Mouse (Mus musculus) right cerebral cortex, adult 2 months (tissue): Measurements from ENCODE around the gene Foxn3.

Experiments used
- DNase-seq, 2 experiments: peaks; one replicate each; pipeline ENCODE4 v3.0.0; 2021 to 2022; ENCODE audit warnings: low spot score in 2 of 2

Foxn3 gene

GRCm38 (mm10) chr12:99526571-99527140, 36.7 kb downstream of the Foxn3 start:
- no peak for DNase-seq

DNA sequence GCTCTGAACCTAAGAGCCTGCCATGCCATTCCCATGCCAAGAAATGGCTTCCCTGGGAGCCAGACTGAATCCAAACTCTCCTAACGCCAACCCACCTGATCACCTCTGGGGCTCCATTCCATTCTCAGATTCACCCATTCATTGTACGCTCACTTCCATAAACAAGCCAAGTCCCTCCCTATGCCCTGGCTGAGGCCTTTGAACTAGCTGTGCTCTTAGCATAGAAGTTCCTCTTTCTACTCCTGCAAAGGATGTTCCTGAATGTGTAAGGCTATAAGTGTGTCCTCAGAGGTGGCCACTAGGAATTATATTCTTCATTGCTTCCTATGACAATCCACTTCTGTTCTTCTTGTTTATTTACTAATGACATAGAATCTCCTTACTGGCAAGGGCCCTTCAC, 40.5 kb downstream of the Foxn3 start:
- DNase-seq: no peak

DNA sequence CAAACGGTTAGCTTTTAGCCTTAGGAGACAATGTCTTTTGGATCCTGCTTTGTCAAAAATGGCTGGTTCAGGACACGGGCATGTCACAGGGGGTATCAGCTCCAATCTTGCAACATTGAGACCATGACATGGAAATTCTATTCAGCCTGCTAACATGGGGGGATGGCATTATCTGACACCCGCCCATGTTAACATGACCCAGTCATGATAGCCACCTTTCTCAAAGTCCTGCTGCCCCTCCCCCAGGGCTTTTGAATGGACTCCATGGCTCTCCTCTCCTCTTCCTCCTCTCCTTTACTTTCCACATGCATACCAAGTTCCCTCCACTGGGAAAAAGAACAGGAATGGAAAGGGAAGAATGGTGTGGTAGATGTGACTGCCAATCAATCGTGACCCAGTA, 43.5 kb downstream of the Foxn3 start:
- DNase-seq: no peak

GRCm38 (mm10) chr12:99519191-99519614, 44.2 kb downstream of the Foxn3 start:
- peak in 1 of 2 experiments; percentile 7 for DNase-seq

DNA sequence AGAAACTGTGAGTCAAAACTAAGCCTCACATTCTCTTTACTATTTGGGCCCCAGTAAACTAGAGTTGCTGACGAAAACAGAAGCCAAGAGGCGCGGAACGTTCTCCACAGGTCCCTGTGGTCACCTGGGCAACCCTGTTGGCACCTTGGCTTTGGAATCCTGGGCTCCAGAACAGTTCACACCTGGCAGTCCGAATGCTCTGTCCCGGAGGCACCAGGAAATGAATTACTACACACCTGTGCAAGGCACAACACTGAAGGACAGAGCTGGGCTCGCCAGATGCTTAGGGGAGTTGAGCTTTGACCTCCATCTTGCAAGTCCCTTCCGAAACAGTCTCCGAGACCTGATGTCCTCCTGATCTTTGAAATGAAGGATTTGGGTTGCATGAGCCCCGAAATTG, 44.7 kb downstream of the Foxn3 start:
- no peak for DNase-seq

DNA sequence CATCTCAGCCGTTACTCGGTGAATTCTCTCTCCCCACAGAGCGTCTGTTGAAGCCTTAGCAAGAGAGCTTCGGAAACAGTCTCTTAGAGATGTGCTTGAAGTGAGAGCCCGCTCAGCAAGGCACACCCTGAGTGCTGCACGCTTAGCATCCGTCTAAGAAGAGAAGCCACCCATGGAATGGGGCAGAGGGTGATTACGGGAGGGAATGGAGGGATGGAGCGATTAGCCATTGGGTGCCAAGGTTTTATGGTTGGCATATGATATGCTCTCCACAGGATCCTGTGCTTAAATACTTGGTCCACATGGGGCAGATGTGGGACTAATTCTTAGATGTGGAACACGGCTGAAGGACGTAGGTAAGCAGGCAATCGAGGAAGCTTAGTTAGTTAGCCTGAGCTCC, 45.3 kb downstream of the Foxn3 start:
- no peak for DNase-seq

GRCm38 (mm10) chr12:99517296-99517695, 46.1 kb downstream of the Foxn3 start:
- DNase-seq: no peak

DNA sequence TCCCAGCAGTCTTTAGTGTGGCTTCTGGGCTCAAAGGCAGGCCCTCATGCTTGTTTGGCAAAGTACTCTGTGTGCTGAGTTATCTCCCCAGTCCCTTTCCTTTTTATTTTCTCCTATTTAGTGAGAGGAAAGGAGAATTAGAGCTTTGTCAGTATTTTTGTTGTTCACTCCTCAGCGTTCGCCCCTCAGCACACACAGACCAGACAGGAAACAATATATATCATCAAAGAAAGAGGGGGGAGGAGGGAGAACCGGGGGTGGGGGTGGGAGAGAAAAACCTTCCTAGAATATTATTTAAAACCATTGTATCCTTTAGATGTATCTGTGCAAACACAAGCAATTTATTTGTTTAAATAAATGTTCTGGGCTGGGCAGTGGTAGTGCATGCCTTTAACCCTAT, 47.9 kb downstream of the Foxn3 start:
- DNase-seq: no peak

DNA sequence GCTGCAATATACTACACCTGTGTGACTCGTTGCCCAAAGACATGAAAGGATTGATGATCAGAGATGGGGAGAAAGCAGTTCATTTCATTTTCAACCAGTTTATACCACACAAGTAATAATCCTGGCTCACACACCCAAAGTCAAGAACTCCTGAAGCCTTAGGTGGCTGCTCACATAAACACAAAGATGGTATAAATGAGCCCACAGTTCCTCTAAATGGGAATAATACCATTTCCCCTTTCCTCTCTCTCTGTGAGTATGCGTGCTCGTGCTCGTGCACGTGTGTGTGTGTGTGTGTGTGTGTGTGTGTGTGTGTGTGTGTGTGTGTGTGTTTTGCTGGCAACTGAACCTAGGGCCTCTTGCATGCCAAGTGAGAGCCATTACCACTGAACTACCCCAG, 51.7 kb downstream of the Foxn3 start:
- DNase-seq: no peak

GRCm38 (mm10) chr12:99510759-99511158, 52.6 kb downstream of the Foxn3 start:
- no peak for DNase-seq

GRCm38 (mm10) chr12:99502225-99502624, 61.2 kb downstream of the Foxn3 start:
- no peak for DNase-seq

- peak; percentile 63 to 71 for DNase-seq
Observed at GRCm38 (mm10) chr12:99498978-99499694, 64.2 kb downstream of the Foxn3 start.

GRCm38 (mm10) chr12:99498189-99498977, 65.0 kb downstream of the Foxn3 start:
- no peak for DNase-seq

DNA sequence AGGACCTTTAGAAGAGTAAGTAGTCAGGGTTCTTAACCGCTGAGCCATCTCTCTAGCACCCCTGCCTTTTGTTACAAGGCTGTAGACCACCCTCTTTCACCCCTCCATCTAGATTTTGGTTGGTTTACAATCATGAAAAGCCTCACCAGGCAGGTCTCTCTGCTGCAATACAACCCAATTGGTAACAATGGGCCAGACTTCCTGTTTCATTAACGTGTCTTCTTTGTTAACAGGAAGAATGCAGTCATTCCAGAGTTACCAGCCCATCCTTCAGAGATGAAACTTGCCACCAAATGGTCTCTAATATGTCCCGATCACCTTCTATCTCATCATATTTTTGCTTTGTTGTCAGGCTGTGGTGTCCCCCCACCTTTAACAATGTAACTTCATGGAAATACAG, 66.4 kb downstream of the Foxn3 start:
- no peak for DNase-seq

DNA sequence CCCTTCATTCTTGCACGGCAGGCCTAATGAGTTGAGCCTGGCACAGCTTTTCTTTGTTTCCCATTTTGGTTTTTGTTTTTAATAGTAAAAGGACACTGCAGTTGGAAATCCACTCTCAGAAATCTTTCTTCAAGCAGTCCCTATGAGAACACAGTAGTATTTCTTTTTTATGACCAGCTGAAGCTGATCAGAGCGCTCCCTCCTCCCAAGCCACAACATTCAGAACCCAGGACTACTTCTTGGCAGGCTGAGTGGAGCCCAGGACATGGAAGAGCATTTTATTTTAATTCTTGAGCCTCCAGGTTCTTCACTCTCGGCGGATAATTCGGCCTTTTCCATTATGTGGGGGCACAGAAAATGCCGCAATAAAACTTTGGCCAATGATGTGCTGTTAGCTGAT, 73.2 kb downstream of the Foxn3 start:
- no peak for DNase-seq

GRCm38 (mm10) chr12:99489001-99489592, 74.3 kb downstream of the Foxn3 start:
- no peak for DNase-seq

DNA sequence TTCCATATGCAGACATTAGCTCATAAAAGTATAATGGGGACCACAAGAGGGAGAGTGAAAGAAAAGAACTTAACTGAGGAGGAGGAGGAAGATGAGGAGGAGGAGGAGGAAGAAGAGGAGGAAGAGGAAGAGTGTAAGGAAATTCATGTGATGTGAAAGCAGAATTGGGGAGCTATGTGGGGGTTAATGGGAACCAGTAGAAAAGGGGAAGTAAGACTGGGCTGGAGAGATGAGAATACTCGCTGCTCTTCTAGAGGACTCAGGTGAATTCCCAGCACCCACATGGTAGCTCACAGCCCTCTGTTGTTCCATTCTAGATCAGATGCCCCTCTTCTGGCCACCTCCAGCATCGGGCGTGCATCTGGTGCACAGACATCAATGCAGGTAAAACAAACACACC, 83.0 kb downstream of the Foxn3 start:
- no peak for DNase-seq

- DNase-seq: no peak
Observed at GRCm38 (mm10) chr12:99474176-99474575, 89.2 kb downstream of the Foxn3 start.

DNA sequence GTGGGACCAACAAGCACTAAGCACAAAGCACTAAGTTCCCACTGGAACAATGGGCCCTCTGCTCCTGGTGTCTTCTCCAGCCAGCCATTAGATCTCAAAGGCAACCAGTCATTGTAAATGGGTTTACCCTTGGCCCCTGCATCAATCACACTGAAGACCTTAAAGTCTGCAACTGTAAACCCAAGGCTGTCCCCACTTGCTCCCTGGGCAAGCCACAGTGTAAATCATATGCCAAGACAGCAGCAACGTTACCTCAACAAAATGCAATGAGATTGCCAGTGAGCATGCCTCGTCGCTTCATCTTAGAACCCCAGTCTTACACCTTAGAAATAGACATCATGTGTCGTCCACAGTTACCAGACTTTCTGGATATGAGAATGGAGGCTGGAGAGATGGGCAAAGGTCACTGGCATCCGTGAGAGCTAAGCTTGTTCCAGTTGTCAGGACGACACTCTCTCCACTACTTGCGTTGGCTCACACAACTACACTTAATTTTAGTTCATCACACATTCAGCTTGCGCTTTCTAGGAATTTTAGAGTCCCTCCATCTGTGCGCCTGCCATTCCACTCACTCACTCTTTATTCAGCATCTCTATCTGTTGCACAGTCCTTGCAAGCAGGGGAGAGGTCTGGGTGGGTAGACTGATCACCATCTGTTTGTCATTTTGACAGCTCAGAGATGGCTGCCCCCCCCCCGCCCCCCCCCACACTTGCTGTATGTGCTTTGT, 89.8 kb downstream of the Foxn3 start:
- peak in 1 of 2 experiments; percentile 35 for DNase-seq

GRCm38 (mm10) chr12:99471431-99471830, 92.0 kb downstream of the Foxn3 start:
- DNase-seq: peak in 1 of 2 experiments; percentile 36

GRCm38 (mm10) chr12:99467884-99468311, 95.5 kb downstream of the Foxn3 start:
- DNase-seq: no peak
